Mouse (Mus musculus): ENCODE results near the gene Slc6a6. TPM values are rescaled to one million over a fixed set of nuclear protein-coding genes. Genes with fewer than 3 reads are reported as not detected.

Gene Slc6a6
- polyA plus RNA-seq, 2 experiments, result 7.5 to 8.0 TPM

- DNase-seq (ENCODE audit: low read depth in 3 of 3, low spot score in 3 of 3) (no peak), ATAC-seq (ENCODE audit: insufficient read depth) (no peak)
- Histone ChIP-seq H3K27me3 (ENCODE audit: control insufficient read depth, insufficient read depth, low read length) (no peaks in the 10 kb centered on the region), H3K4me2 (ENCODE audit: low read depth) (no peak overlapping the region), H3K9ac (replicated peaks) (no peak overlapping the region), H3K4me1 (replicated peaks; ENCODE audit: control insufficient read depth in 2 of 2, insufficient read depth in 2 of 2, low read length in 1 of 2) (peaks cover 0 to 24% of the 10 kb centered on the region in 2 experiments; a peak in 2 of 4 replicates), H3K9me3 (ENCODE audit: control insufficient read depth, low read length) (no peaks in the 10 kb centered on the region), H3K36me3 (replicated peaks; ENCODE audit: control insufficient read depth, insufficient read depth, low read depth) (no peaks in the 10 kb centered on the region), H3K27ac (no peak overlapping the region), H3K4me3 (ENCODE audit: insufficient read depth in 1 of 2, low read depth in 2 of 2, low read length in 2 of 2) (no peak overlapping the region)
- TF ChIP-seq EP300 (IDR thresholded peaks at IDR 0.05; ENCODE audit: low read depth) (no peak), CTCF (IDR thresholded peaks at IDR 0.05; ENCODE audit: low read depth) (peak; percentile 28; the same call in 1 of the 2 replicates)
- WGBS (ENCODE audit: insufficient replicate concordance), result 87% methylated on average over 1 of the region's 2 CpGs
Observed at GRCm38 (mm10) chr6:91708919-91709318, 25.1 kb downstream of the Slc6a6 start.

- no peak overlapping the region for H3K4me3 ChIP-seq (ENCODE audit: insufficient read depth in 1 of 2, low read depth in 2 of 2, low read length in 2 of 2)
- peaks cover 0 to 22% of the 10 kb centered on the region in 2 experiments; a peak in 2 of 4 replicates for H3K4me1 ChIP-seq (replicated peaks; ENCODE audit: control insufficient read depth in 2 of 2, insufficient read depth in 2 of 2, low read length in 1 of 2)
- no peak for TF ChIP-seq CTCF (IDR thresholded peaks at IDR 0.05; ENCODE audit: low read depth)
- no peak for TF ChIP-seq EP300 (IDR thresholded peaks at IDR 0.05; ENCODE audit: low read depth)
- H3K27me3 ChIP-seq (ENCODE audit: control insufficient read depth, insufficient read depth, low read length), result no peaks in the 10 kb centered on the region
- H3K27ac ChIP-seq, result no peak overlapping the region
- H3K36me3 ChIP-seq (replicated peaks; ENCODE audit: control insufficient read depth, insufficient read depth, low read depth), result no peaks in the 10 kb centered on the region
- no peaks in the 10 kb centered on the region for H3K9me3 ChIP-seq (ENCODE audit: control insufficient read depth, low read length)
- WGBS (ENCODE audit: insufficient replicate concordance), result 66% methylated on average over 6 of the region's 6 CpGs
- ATAC-seq (ENCODE audit: insufficient read depth) (no peak), DNase-seq (ENCODE audit: low read depth in 3 of 3, low spot score in 3 of 3) (no peak)
- no peak overlapping the region for H3K4me2 ChIP-seq (ENCODE audit: low read depth)
- no peak overlapping the region for H3K9ac ChIP-seq (replicated peaks)
Observed at GRCm38 (mm10) chr6:91710345-91710930, 26.6 kb downstream of the Slc6a6 start.

- Histone ChIP-seq H3K4me2 (ENCODE audit: low read depth) (no peak overlapping the region), H3K9me3 (ENCODE audit: control insufficient read depth, low read length) (no peaks in the 10 kb centered on the region), H3K4me3 (ENCODE audit: insufficient read depth in 1 of 2, low read depth in 2 of 2, low read length in 2 of 2) (no peak overlapping the region), H3K4me1 (replicated peaks; ENCODE audit: control insufficient read depth in 2 of 2, insufficient read depth in 2 of 2, low read length in 1 of 2) (peaks cover 0 to 25% of the 10 kb centered on the region in 2 experiments; a peak in 2 of 4 replicates), H3K27me3 (ENCODE audit: control insufficient read depth, insufficient read depth, low read length) (no peaks in the 10 kb centered on the region), H3K36me3 (replicated peaks; ENCODE audit: control insufficient read depth, insufficient read depth, low read depth) (no peaks in the 10 kb centered on the region), H3K9ac (replicated peaks) (no peak overlapping the region), H3K27ac (no peak overlapping the region; the same call in 1 of the 2 replicates)
- TF ChIP-seq EP300 (IDR thresholded peaks at IDR 0.05; ENCODE audit: low read depth) (no peak), CTCF (IDR thresholded peaks at IDR 0.05; ENCODE audit: low read depth) (no peak)
- WGBS (ENCODE audit: insufficient replicate concordance), result 21% methylated on average over 4 of the region's 4 CpGs
- no peak for DNase-seq (ENCODE audit: low read depth in 3 of 3, low spot score in 3 of 3)
- ATAC-seq (ENCODE audit: insufficient read depth), result peak; percentile 48; the same call in 1 of the 2 replicates
Observed at GRCm38 (mm10) chr6:91712097-91712854, 28.4 kb downstream of the Slc6a6 start.

GRCm38 (mm10) chr6:91712855-91713331 lies 29.0 kb downstream of the Slc6a6 start:
- WGBS (ENCODE audit: insufficient replicate concordance), result 17% methylated on average over 10 of the region's 10 CpGs
- Histone ChIP-seq H3K27ac (no peak overlapping the region; the same call in 1 of the 2 replicates), H3K27me3 (ENCODE audit: control insufficient read depth, insufficient read depth, low read length) (no peaks in the 10 kb centered on the region), H3K36me3 (replicated peaks; ENCODE audit: control insufficient read depth, insufficient read depth, low read depth) (no peaks in the 10 kb centered on the region), H3K9me3 (ENCODE audit: control insufficient read depth, low read length) (no peaks in the 10 kb centered on the region), H3K4me3 (ENCODE audit: insufficient read depth in 1 of 2, low read depth in 2 of 2, low read length in 2 of 2) (no peak overlapping the region), H3K9ac (replicated peaks) (no peak overlapping the region), H3K4me2 (ENCODE audit: low read depth) (no peak overlapping the region), H3K4me1 (replicated peaks; ENCODE audit: control insufficient read depth in 2 of 2, insufficient read depth in 2 of 2, low read length in 1 of 2) (peaks cover 0 to 25% of the 10 kb centered on the region in 2 experiments; a peak in 2 of 4 replicates)
- ATAC-seq (ENCODE audit: insufficient read depth) (peak; percentile 72), DNase-seq (ENCODE audit: low read depth in 3 of 3, low spot score in 3 of 3) (peak in 1 of 3 experiments; percentile 39)
- no peak for TF ChIP-seq CTCF (IDR thresholded peaks at IDR 0.05; ENCODE audit: low read depth)
- TF ChIP-seq EP300 (IDR thresholded peaks at IDR 0.05; ENCODE audit: low read depth), result no peak

- Histone ChIP-seq H3K4me3 (ENCODE audit: insufficient read depth in 1 of 2, low read depth in 2 of 2, low read length in 2 of 2) (no peak overlapping the region), H3K36me3 (replicated peaks; ENCODE audit: control insufficient read depth, insufficient read depth, low read depth) (no peaks in the 10 kb centered on the region), H3K27ac (no peak overlapping the region), H3K4me1 (replicated peaks; ENCODE audit: control insufficient read depth in 2 of 2, insufficient read depth in 2 of 2, low read length in 1 of 2) (peaks cover 0 to 29% of the 10 kb centered on the region in 2 experiments; a peak in 2 of 4 replicates), H3K4me2 (ENCODE audit: low read depth) (no peak overlapping the region), H3K9me3 (ENCODE audit: control insufficient read depth, low read length) (no peaks in the 10 kb centered on the region), H3K27me3 (ENCODE audit: control insufficient read depth, insufficient read depth, low read length) (no peaks in the 10 kb centered on the region), H3K9ac (replicated peaks) (no peak overlapping the region)
- peak; percentile 9; the same call in 1 of the 2 replicates for ATAC-seq (ENCODE audit: insufficient read depth)
- no peak for DNase-seq (ENCODE audit: low read depth in 3 of 3, low spot score in 3 of 3)
- no peak for TF ChIP-seq EP300 (IDR thresholded peaks at IDR 0.05; ENCODE audit: low read depth)
- WGBS (ENCODE audit: insufficient replicate concordance), result 29% methylated on average over 5 of the region's 5 CpGs
Observed at GRCm38 (mm10) chr6:91713370-91713896, 29.6 kb downstream of the Slc6a6 start.
